Comparison of ENCODE assay signal across 16 mouse cellular contexts in genomic region chr2:62356606-62357005, GRCm38 (mm10).
"Had no signal": no experiment of that assay in that cellular context is flagged by ENCODE, and none has a peak within 500 bp of the region (broad histone marks: within the 10 kb centered on the region; RNA-seq: fewer than 3 reads in every experiment).

No protein-coding gene starts in this region.

- ATAC-seq: intestine, postnatal 0 days; liver, embryonic 12.5 days had no signal

- H3K27ac ChIP-seq: kidney, postnatal 0 days; limb, embryonic 15.5 days; liver, embryonic 12.5 days; neural tube, embryonic 12.5 days; stomach, embryonic 15.5 days had no signal

- DNase-seq: kidney, adult 9 months; kidney, postnatal 36 days; layer of hippocampus, postnatal 36 days; left cerebral cortex, postnatal 4 days; lung, embryonic 14.5 days; lung, postnatal 10 days; lung, postnatal 4 days; midbrain, embryonic 14.5 days; right cerebral cortex, postnatal 14 days; thymus, postnatal 14 days had no signal

- H3K36me3 ChIP-seq: limb, embryonic 15.5 days; liver, embryonic 12.5 days; neural tube, embryonic 12.5 days; stomach, embryonic 15.5 days had no signal

- H3K4me3 ChIP-seq: limb, embryonic 15.5 days; liver, embryonic 12.5 days; neural tube, embryonic 12.5 days; stomach, embryonic 15.5 days had no signal

- H3K27me3 ChIP-seq: limb, embryonic 15.5 days; liver, embryonic 12.5 days; neural tube, embryonic 12.5 days; stomach, embryonic 15.5 days had no signal

- H3K4me1 ChIP-seq: limb, embryonic 15.5 days; liver, embryonic 12.5 days; neural tube, embryonic 12.5 days; stomach, embryonic 15.5 days had no signal

- H3K9me3 ChIP-seq: limb, embryonic 15.5 days; liver, embryonic 12.5 days; neural tube, embryonic 12.5 days; stomach, embryonic 15.5 days had no signal

- H3K4me2 ChIP-seq: limb, embryonic 15.5 days; liver, embryonic 12.5 days; lung, embryonic 14.5 days; neural tube, embryonic 12.5 days; stomach, embryonic 15.5 days had no signal

- H3K9ac ChIP-seq: limb, embryonic 15.5 days; liver, embryonic 12.5 days; lung, embryonic 14.5 days; neural tube, embryonic 12.5 days; stomach, embryonic 15.5 days had no signal
